Mouse (Mus musculus) MN1 (cell line): ENCODE measurements around the gene Uqcrc2.

Experiments used
- DNase-seq: peaks from one replicate; pipeline ENCODE4 v3.0.0-alpha.2; 2016; ENCODE audit warnings: low spot score

The Uqcrc2 gene

GRCm38 (mm10) chr7:120634711-120635361 lies at the start of gene Uqcrc2:
Gene Uqcrc2 (plus strand): TSS chr7:120635176.
- DNase-seq, result peak; percentile 93

- no peak for DNase-seq
Observed at GRCm38 (mm10) chr7:120597203-120597743, 37.7 kb upstream of the Uqcrc2 start.

- no peak for DNase-seq
Observed at GRCm38 (mm10) chr7:120597744-120598243, 37.2 kb upstream of the Uqcrc2 start.

- no peak for DNase-seq
Observed at GRCm38 (mm10) chr7:120598355-120598754, 36.6 kb upstream of the Uqcrc2 start.

GRCm38 (mm10) chr7:120620075-120620771 lies 14.8 kb upstream of the Uqcrc2 start:
- DNase-seq, result no peak

- no peak for DNase-seq
Observed at GRCm38 (mm10) chr7:120620841-120621240, 14.1 kb upstream of the Uqcrc2 start.

- DNase-seq, result peak; percentile 63
Observed at GRCm38 (mm10) chr7:120632518-120632917, 2.5 kb upstream of the Uqcrc2 start.

GRCm38 (mm10) chr7:120634301-120634700 lies 675 bp upstream of the Uqcrc2 start:
- no peak for DNase-seq

- DNase-seq, result no peak
Observed at GRCm38 (mm10) chr7:120635362-120635781, 396 bp downstream of the Uqcrc2 start.

- DNase-seq, result peak; percentile 31
Observed at GRCm38 (mm10) chr7:120635821-120636220, 845 bp downstream of the Uqcrc2 start.

GRCm38 (mm10) chr7:120643217-120643616 lies 8.2 kb downstream of the Uqcrc2 start:
- no peak for DNase-seq

- no peak for DNase-seq
Observed at GRCm38 (mm10) chr7:120647849-120648248, 12.9 kb downstream of the Uqcrc2 start.

GRCm38 (mm10) chr7:120662079-120662478 lies 27.1 kb downstream of the Uqcrc2 start:
- no peak for DNase-seq

GRCm38 (mm10) chr7:120670153-120670875 lies 35.3 kb downstream of the Uqcrc2 start, which contains the start of gene Pdzd9:
Gene Pdzd9 (minus strand): TSS chr7:120670343.
- peak; percentile 71 for DNase-seq

GRCm38 (mm10) chr7:120671271-120671670 lies 36.3 kb downstream of the Uqcrc2 start:
- no peak for DNase-seq

- DNase-seq, result peak; percentile 76
Observed at GRCm38 (mm10) chr7:120677001-120677643, 42.1 kb downstream of the Uqcrc2 start, which contains the start of gene Mosmo. Gene Mosmo (plus strand): TSS chr7:120677618.

GRCm38 (mm10) chr7:120677764-120678531 lies 43.0 kb downstream of the Uqcrc2 start:
- DNase-seq, result peak; percentile 38

- DNase-seq, result no peak
Observed at GRCm38 (mm10) chr7:120679023-120679422, 44.0 kb downstream of the Uqcrc2 start.

- DNase-seq, result no peak
Observed at GRCm38 (mm10) chr7:120682002-120682401, 47.0 kb downstream of the Uqcrc2 start.

GRCm38 (mm10) chr7:120684731-120685161 lies 49.8 kb downstream of the Uqcrc2 start:
- no peak for DNase-seq

- DNase-seq, result no peak
Observed at GRCm38 (mm10) chr7:120685227-120685626, 50.3 kb downstream of the Uqcrc2 start.
